Mouse (Mus musculus) small intestine, adult 2 months (tissue): ENCODE measurements around the gene Brinp3. TPM values are rescaled to one million over a fixed set of nuclear protein-coding genes. Genes with fewer than 3 reads are reported as not detected.
"Not testable (repeated sequence)": the region's sequence is repeated elsewhere in the genome, so short reads cannot be mapped to it uniquely, and the experiment has no call there.

Experiments used
- H3K27ac ChIP-seq: fragments of 200-500 bp; 2 replicates; pipeline ENCODE4 v1.5.1; 2012; ENCODE audit warnings: low read depth, low read length, control low read depth, inconsistent platforms; ENCODE audit not compliant: insufficient read depth
- H3K27me3 ChIP-seq: fragments of 200-500 bp; 2 replicates; pipeline ENCODE4 v1.6.1; 2012; ENCODE audit warnings: mild to moderate bottlenecking, moderate library complexity, low read length, inconsistent platforms; ENCODE audit not compliant: control insufficient read depth, insufficient read depth
- H3K36me3 ChIP-seq: fragments of 200-500 bp; 2 replicates; pipeline ENCODE4 v1.6.1; 2012; ENCODE audit warnings: mild to moderate bottlenecking, low read length, control low read depth, inconsistent platforms; ENCODE audit not compliant: control insufficient read depth, insufficient read depth
- H3K4me1 ChIP-seq: fragments of 200-500 bp; 2 replicates; pipeline ENCODE4 v1.6.1; 2012; ENCODE audit warnings: low read length, inconsistent platforms, mixed read lengths; ENCODE audit not compliant: control insufficient read depth, insufficient read depth, insufficient read length
- H3K4me3 ChIP-seq: fragments of 200-500 bp; 2 replicates; pipeline ENCODE4 v1.5.1; 2012; ENCODE audit warnings: low read depth, mild to moderate bottlenecking, control low read depth, inconsistent platforms, low read length, moderate library complexity
- CTCF ChIP-seq: fragments of 200-500 bp; IDR thresholded peaks from 2 replicates; pipeline ENCODE4 v1.5.1; 2012; ENCODE audit warnings: low read depth, mild to moderate bottlenecking, control low read depth, inconsistent platforms, low read length, moderate library complexity, mixed read lengths; ENCODE audit not compliant: insufficient replicate concordance, insufficient read length; ENCODE audit errors: extremely low read depth
- POLR2A ChIP-seq: fragments of 200-500 bp; IDR thresholded peaks from 2 replicates; pipeline ENCODE4 v1.6.1; 2012; ENCODE audit warnings: low read depth, mild to moderate bottlenecking, control low read depth, inconsistent platforms, low read length, moderate library complexity
- WGBS: fragments of 180-500 bp; shearing (Covaris S2); methylation state at CpG from one replicate; pipeline ENCODE4 v1.1.7; 2018; 5-methylcytosine and 5-hydroxymethylcytosine counted together
- polyA plus RNA-seq: library from polyadenylated mRNA; depleted of rRNA; stranded (reverse); fragments of >200 nt; gene quantifications from 2 replicates; pipeline ENCODE4 v1.2.3, GENCODE M21; 2012

The Brinp3 gene
- polyA plus RNA-seq, 1 experiment, result not detected

- no peaks in the 10 kb centered on the region for H3K4me1 ChIP-seq
- no peak for TF ChIP-seq POLR2A
- no peak for TF ChIP-seq CTCF
- H3K27me3 ChIP-seq, result no peaks in the 10 kb centered on the region
- 47% methylated on average over 2 of the region's 2 CpGs for WGBS
- no peaks in the 10 kb centered on the region for H3K36me3 ChIP-seq
- no peak overlapping the region for H3K4me3 ChIP-seq
- no peak overlapping the region for H3K27ac ChIP-seq
Observed at GRCm38 (mm10) chr1:146632895-146633294, 138.3 kb downstream of the Brinp3 start.

- Histone ChIP-seq H3K4me3 (no peak overlapping the region), H3K27ac (no peak overlapping the region), H3K27me3 (no peaks in the 10 kb centered on the region), H3K36me3 (no peaks in the 10 kb centered on the region), H3K4me1 (no peaks in the 10 kb centered on the region)
- 92% methylated on average over 4 of the region's 4 CpGs for WGBS
- TF ChIP-seq POLR2A, result no peak
- no peak for TF ChIP-seq CTCF
Observed at GRCm38 (mm10) chr1:146657214-146657613, 162.7 kb downstream of the Brinp3 start.

- Histone ChIP-seq H3K4me3 (no peak overlapping the region), H3K27ac (no peak overlapping the region), H3K27me3 (no peaks in the 10 kb centered on the region), H3K36me3 (no peaks in the 10 kb centered on the region), H3K4me1 (no peaks in the 10 kb centered on the region)
- no peak for TF ChIP-seq CTCF
- no peak for TF ChIP-seq POLR2A
- WGBS, result 52% methylated on average over 4 of the region's 4 CpGs
Observed at GRCm38 (mm10) chr1:146700724-146701123, 206.2 kb downstream of the Brinp3 start.

GRCm38 (mm10) chr1:146719556-146719955, 225.0 kb downstream of the Brinp3 start:
- Histone ChIP-seq H3K27me3 (no peaks in the 10 kb centered on the region), H3K4me3 (no peak overlapping the region), H3K27ac (no peak overlapping the region), H3K4me1 (no peaks in the 10 kb centered on the region), H3K36me3 (no peaks in the 10 kb centered on the region)
- TF ChIP-seq POLR2A (no peak), CTCF (no peak)
- 79% methylated on average over 3 of the region's 3 CpGs for WGBS

GRCm38 (mm10) chr1:146724784-146725513, 230.4 kb downstream of the Brinp3 start:
- H3K27me3 ChIP-seq, H3K36me3 ChIP-seq, H3K4me1 ChIP-seq, H3K27ac ChIP-seq, H3K4me3 ChIP-seq: not testable (repeated sequence)
- WGBS, result 5% methylated on average over 35 of the region's 35 CpGs

- H3K27ac ChIP-seq, result no peak overlapping the region
- no peak overlapping the region for H3K4me3 ChIP-seq
- H3K36me3 ChIP-seq, result no peaks in the 10 kb centered on the region
- TF ChIP-seq POLR2A (no peak), CTCF (no peak)
- H3K27me3 ChIP-seq, result no peaks in the 10 kb centered on the region
- no peaks in the 10 kb centered on the region for H3K4me1 ChIP-seq
Observed at GRCm38 (mm10) chr1:146751066-146751465, 256.5 kb downstream of the Brinp3 start.

- Histone ChIP-seq H3K27me3 (no peaks in the 10 kb centered on the region), H3K27ac (no peak overlapping the region), H3K4me3 (no peak overlapping the region), H3K4me1 (no peaks in the 10 kb centered on the region), H3K36me3 (no peaks in the 10 kb centered on the region)
- TF ChIP-seq CTCF, result no peak
- TF ChIP-seq POLR2A, result no peak
- 53% methylated on average over 4 of the region's 4 CpGs for WGBS
Observed at GRCm38 (mm10) chr1:146783259-146783658, 288.7 kb downstream of the Brinp3 start.
